Mouse (Mus musculus): ENCODE results near the gene Gm20870.
"Not testable (repeated sequence)": the region's sequence is repeated elsewhere in the genome, so short reads cannot be mapped to it uniquely, and the experiment has no call there.

Gm20870 gene

GRCm38 (mm10) chrY:71691743-71692142 is at the start of gene Gm20870:
Gene Gm20870, plus strand, starts transcription at chrY:71692043.
- DNase-seq (ENCODE audit: low read depth, low spot score) = not testable (repeated sequence)

Data from retina, postnatal 7 days (tissue).